Mouse (Mus musculus): Measurements from ENCODE around the gene Zfp719.

DNA sequence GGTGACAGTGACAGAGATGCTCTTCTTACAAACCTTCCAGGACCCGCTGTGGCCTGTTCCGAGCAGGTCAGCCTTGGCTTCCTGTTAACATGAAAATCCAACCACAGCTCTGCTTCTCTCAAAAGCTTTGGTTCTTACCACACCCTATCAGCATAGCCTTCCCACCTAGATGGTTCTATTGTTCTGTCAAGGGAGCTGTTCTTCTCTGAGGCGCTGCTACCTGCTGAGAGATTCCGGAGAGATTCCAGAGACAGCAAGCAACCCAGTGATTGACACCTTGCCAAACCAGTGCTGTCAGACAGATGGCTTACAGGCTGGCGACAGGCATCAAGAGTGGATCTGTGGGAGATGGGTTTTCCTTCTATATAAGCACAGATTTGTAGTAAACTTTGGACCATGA, 31.7 kb upstream of the Zfp719 start:
- TF ChIP-seq CTCF (IDR thresholded peaks at IDR 0.05; ENCODE audit: extremely low read depth, insufficient read depth, low read length) (no peak), POLR2A (IDR thresholded peaks at IDR 0.05; ENCODE audit: extremely low read depth, insufficient read depth, low read length) (no peak)
